Mouse (Mus musculus) liver, embryonic 14.5 days (tissue): ENCODE results near the gene Pigk.

Experiments
- CTCF ChIP-seq: IDR thresholded peaks from 2 replicates; pipeline ENCODE4 v1.5.1; 2016; ENCODE audit warnings: antibody characterized with exemption, low read depth, control low read depth
- EP300 ChIP-seq: IDR thresholded peaks from 2 replicates; pipeline ENCODE4 v1.6.1; 2016; ENCODE audit warnings: antibody characterized with exemption, low read depth

GRCm38 (mm10) chr3:152706901-152707300, 7.0 kb upstream of the Pigk start:
- no peak for TF ChIP-seq CTCF
- TF ChIP-seq EP300: no peak
